Mouse (Mus musculus) heart, adult 2 months (tissue): ENCODE results near the gene Fez2. TPM values are rescaled to one million over a fixed set of nuclear protein-coding genes. Genes with fewer than 3 reads are reported as not detected.

Source experiments
- DNase-seq, 2 experiments: peaks; one replicate each; pipeline ENCODE4 v3.0.0; 2021
- H3K27ac ChIP-seq: fragments of 200-600 bp; 2 replicates; pipeline ENCODE4 v1.8.1; 2022
- H3K27me3 ChIP-seq: fragments of 200-500 bp; 2 replicates; pipeline ENCODE4 v1.6.1; 2012; ENCODE audit warnings: mild to moderate bottlenecking, low read length, inconsistent platforms, mixed read lengths; ENCODE audit not compliant: control insufficient read depth, insufficient read depth
- H3K36me3 ChIP-seq: fragments of 200-500 bp; 2 replicates; pipeline ENCODE4 v1.6.1; 2012; ENCODE audit warnings: low read length, inconsistent platforms; ENCODE audit not compliant: control insufficient read depth, insufficient read depth
- H3K4me1 ChIP-seq: fragments of 200-500 bp; 2 replicates; pipeline ENCODE4 v1.6.1; 2011; ENCODE audit warnings: low read length; ENCODE audit not compliant: control insufficient read depth, insufficient read depth
- H3K4me3 ChIP-seq: fragments of 200-600 bp; 2 replicates; pipeline ENCODE4 v1.8.1; 2022
- H3K79me2 ChIP-seq: fragments of 200-500 bp; replicated peaks from 2 replicates; pipeline ENCODE4 v1.6.1; 2012; ENCODE audit warnings: mild to moderate bottlenecking, inconsistent platforms, low read length, moderate library complexity, mixed read lengths; ENCODE audit not compliant: control insufficient read depth, insufficient read depth
- H3K9ac ChIP-seq: fragments of 200-500 bp; 2 replicates; pipeline ENCODE4 v1.6.1; 2012; ENCODE audit warnings: low read depth, mild to moderate bottlenecking, control low read depth, inconsistent platforms, low read length, mixed read lengths
- CTCF ChIP-seq: fragments of 200-600 bp; IDR thresholded peaks from 2 replicates; pipeline ENCODE4 v1.8.1; 2022; ENCODE audit warnings: antibody characterized with exemption, mild to moderate bottlenecking, moderate library complexity
- EP300 ChIP-seq: fragments of 200-500 bp; IDR thresholded peaks from 2 replicates; pipeline ENCODE4 v1.6.1; 2011; ENCODE audit warnings: low read depth, low read length, control low read depth; ENCODE audit not compliant: insufficient read depth
- POLR2A ChIP-seq: fragments of 200-500 bp; IDR thresholded peaks from 2 replicates; pipeline ENCODE4 v1.6.1; 2011; ENCODE audit warnings: mild to moderate bottlenecking, low read depth, low read length, control low read depth; ENCODE audit not compliant: insufficient read depth
- WGBS: fragments of 180-500 bp; shearing (Covaris S2); methylation state at CpG from one replicate; pipeline ENCODE4 v1.1.7; 2018; 5-methylcytosine and 5-hydroxymethylcytosine counted together
- intact Hi-C: fragments of 180-260 bp; cut with DNase I; formaldehyde crosslinking; loops from one replicate; pipeline ENCODE4 v1.15.1; 2025
- long read RNA-seq: library from polyadenylated mRNA; stranded (forward); transcript quantifications from one replicate; pipeline ENCODE4 v2.0.0, GENCODE M21; 2021
- polyA plus RNA-seq: library from polyadenylated mRNA; depleted of rRNA; stranded (reverse); fragments of >200 nt; gene quantifications from 2 replicates; pipeline ENCODE4 v1.2.3, GENCODE M21; 2012; rRNA removed
- total RNA-seq, 2 experiments: library from RNA; stranded (reverse); gene quantifications; 2 replicates each; pipeline ENCODE4 v1.2.3; 2021

Gene Fez2
- total RNA-seq (10 to 100 TPM; 76.7 to 80.1 TPM), polyA plus RNA-seq (50.4 and 79.4 TPM in 2 replicates)
- long read RNA-seq, transcript Fez2-201 (8 exons, 1,939 nt) = major isoform, 101 of 200 reads
- long read RNA-seq, transcript Fez2-202 (9 exons, 2,041 nt) = minor isoform, 74 of 200 reads
- long read RNA-seq, partial matches to known transcripts = 4 of 200 reads
- long read RNA-seq, other reads (novel, unspliced or antisense) = 21 of 200 reads

DNA sequence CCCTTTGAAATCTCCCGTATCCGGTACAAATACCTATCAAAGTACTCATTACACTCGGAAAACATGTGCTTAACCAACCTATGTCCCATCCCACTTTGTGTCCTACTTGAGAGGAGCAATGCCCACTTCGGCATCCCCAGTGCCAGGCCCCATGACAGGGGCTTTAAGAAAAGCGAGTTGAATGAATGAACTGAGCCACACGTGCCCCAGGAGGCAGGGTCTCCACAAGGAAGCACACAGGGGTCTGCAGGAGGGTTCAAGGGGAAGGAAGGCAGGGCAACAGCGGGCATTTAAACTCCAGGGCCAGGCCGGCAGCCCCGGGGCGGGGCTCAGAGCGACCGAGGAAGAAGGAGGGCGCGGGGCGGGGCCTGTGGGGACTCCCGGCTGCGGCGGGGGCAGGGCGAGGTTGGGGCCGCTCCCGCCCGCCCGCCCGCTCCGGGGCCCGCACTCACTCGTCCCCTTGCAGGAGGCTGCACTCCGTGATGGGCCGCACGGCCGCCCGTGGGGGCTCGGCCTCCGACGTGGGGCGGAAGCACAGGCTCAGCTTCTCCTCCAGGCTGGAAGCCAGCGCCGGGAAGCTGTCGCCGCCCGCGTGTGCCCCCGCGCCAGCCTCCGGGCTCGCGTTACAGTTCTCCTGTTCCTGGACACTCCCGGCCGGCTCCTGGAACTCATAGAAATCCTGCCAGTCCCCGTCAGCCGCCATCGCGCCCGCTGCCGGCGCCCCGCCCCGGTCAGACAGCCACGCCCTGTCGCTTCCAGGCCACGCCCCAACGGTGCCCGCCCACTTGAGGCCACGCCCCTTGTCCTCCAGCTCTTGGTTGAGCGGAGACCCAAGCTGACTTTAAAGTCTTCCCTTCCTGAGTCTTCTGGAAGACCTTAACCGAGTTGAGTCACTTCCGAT lies at the start of gene Fez2:
Gene Fez2, minus strand, starts transcription at position 772 of the 901 bp plus-strand sequence.
- no peak for TF ChIP-seq CTCF
- peak; percentile 72 for TF ChIP-seq POLR2A
- intact Hi-C loops = loop anchor here (1.0 to 5.0 kb wide), 4 partner anchors 17 to 170 kb away; no protein-coding TSS in a partner anchor
- DNase-seq = peak; percentile 95 to 99
- Histone ChIP-seq H3K36me3 (peaks cover 24% of the 10 kb centered on the region), H3K27ac (peak within 1 kb of the TSS; percentile 99), H3K79me2 (peaks cover 4% of the 10 kb centered on the region), H3K4me3 (peak within 1 kb of the TSS; percentile 93), H3K9ac (peak within 1 kb of the TSS; percentile 90), H3K4me1 (peaks cover 9% of the 10 kb centered on the region), H3K27me3 (no peaks in the 10 kb centered on the region)
- WGBS = 2% methylated on average over 49 of the region's 67 CpGs

DNA sequence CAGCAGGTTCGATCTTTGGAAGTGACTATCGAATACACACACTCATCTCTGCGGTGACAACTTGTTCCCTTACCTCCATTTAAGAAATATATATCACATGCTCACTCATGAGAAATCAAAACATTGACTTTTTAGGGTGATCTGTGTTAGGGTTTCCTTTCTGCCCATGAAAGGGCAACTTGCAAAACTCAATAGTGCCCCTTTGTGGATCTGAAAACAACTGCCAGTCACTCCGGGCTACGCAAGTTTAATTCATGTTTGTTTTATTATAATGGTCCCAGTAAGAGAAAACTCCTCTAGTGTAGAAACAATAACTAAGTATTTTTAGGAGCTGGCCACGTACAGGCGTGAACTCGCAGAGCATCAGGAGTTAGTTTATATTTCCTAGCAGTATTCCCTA lies 47.5 kb upstream of the Fez2 start:
- no peaks in the 10 kb centered on the region for H3K4me1 ChIP-seq
- TF ChIP-seq CTCF (peak; percentile 31), EP300 (no peak)
- H3K4me3 ChIP-seq = no peak overlapping the region
- no peaks in the 10 kb centered on the region for H3K36me3 ChIP-seq
- H3K9ac ChIP-seq = no peak overlapping the region
- WGBS = 86% methylated on average over 8 of the region's 8 CpGs
- H3K27ac ChIP-seq = no peak overlapping the region
- no peak for DNase-seq
- H3K27me3 ChIP-seq = no peaks in the 10 kb centered on the region
- intact Hi-C loops = no loop called here
- no peaks in the 10 kb centered on the region for H3K79me2 ChIP-seq

DNA sequence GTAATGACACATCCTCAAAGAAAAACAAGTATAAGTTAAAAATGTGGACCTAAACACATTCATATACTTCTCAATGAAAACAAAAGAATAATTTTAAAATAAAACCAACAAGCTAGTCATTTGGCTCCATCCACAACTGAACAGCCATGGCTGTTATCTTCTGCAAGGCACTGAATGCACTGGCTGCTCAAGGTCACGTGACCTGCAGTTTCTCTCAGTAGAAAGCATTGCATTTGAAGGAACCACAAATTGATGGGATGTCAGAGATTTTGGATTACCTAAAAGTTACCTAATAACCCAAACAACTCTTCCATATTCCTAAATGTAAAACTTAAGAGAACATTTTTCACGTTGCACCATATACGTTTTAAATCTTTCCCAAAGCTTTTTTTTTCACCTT lies 47.1 kb upstream of the Fez2 start:
- H3K9ac ChIP-seq = no peak overlapping the region
- 81% methylated on average over 3 of the region's 3 CpGs for WGBS
- no peaks in the 10 kb centered on the region for H3K27me3 ChIP-seq
- no peak overlapping the region for H3K4me3 ChIP-seq
- TF ChIP-seq CTCF (no peak), EP300 (no peak), POLR2A (no peak)
- no peak overlapping the region for H3K27ac ChIP-seq
- H3K36me3 ChIP-seq = no peaks in the 10 kb centered on the region
- H3K4me1 ChIP-seq = no peaks in the 10 kb centered on the region
- DNase-seq = no peak
- intact Hi-C loops = no loop called here
- no peaks in the 10 kb centered on the region for H3K79me2 ChIP-seq

DNA sequence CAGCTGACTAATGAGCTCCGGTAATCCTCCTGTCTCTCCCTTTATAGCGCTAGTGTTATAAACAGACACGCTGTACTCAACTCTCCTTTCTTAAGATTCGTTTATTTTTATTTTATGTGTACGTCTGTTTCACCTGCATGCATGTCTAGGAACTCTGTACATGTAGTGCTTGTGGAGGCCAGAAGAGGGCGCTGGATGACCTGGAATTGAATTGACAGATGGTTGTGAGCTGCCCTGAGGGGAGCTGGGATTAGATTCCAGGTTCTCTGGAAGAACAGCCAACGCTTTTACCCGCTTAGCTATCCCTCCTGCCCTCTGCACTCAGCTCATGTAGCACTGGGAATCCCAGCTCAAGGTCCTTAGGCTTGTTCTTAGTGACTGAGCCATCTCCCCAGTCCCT lies 42.2 kb upstream of the Fez2 start:
- no peak overlapping the region for H3K4me3 ChIP-seq
- no peak overlapping the region for H3K27ac ChIP-seq
- DNase-seq = no peak
- intact Hi-C loops = no loop called here
- no peaks in the 10 kb centered on the region for H3K36me3 ChIP-seq
- no peaks in the 10 kb centered on the region for H3K79me2 ChIP-seq
- H3K27me3 ChIP-seq = no peaks in the 10 kb centered on the region
- H3K9ac ChIP-seq = no peak overlapping the region
- WGBS = 78% methylated on average over 8 of the region's 8 CpGs
- TF ChIP-seq POLR2A = no peak
- 0 out of 2 replicates have a peak, but pooled peaks have one; percentile 10 for TF ChIP-seq CTCF
- TF ChIP-seq EP300 = no peak
- peaks cover 1% of the 10 kb centered on the region; the same call in 1 of the 2 replicates for H3K4me1 ChIP-seq

DNA sequence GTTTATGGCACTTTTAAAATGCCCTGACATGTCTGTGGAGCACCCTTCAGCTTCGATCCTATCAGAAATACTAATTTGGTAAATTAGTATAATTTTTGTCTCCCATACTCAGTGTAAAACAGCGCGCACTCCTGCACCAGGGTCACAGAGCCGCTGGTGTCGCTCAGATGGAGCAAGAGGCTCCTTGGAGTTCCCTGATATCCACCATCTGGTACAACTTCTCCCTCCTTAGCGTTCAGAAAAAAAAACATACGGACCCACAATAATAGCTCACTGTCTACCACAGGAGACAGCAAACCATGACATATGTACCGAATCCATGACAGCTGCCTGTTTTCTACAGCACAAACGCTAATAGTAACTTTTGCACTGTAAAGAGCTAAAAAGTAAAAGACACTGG lies 37.6 kb upstream of the Fez2 start:
- 65% methylated on average over 9 of the region's 9 CpGs for WGBS
- peaks cover 3% of the 10 kb centered on the region for H3K4me1 ChIP-seq
- no peak overlapping the region for H3K4me3 ChIP-seq
- DNase-seq = no peak
- H3K36me3 ChIP-seq = no peaks in the 10 kb centered on the region
- no peaks in the 10 kb centered on the region for H3K79me2 ChIP-seq
- H3K9ac ChIP-seq = no peak overlapping the region
- TF ChIP-seq POLR2A = no peak
- H3K27ac ChIP-seq = no peak overlapping the region
- intact Hi-C loops = loop anchor here (1.0 to 5.0 kb wide), 2 partner anchors 257 to 403 kb away; no protein-coding TSS in a partner anchor
- H3K27me3 ChIP-seq = no peaks in the 10 kb centered on the region

DNA sequence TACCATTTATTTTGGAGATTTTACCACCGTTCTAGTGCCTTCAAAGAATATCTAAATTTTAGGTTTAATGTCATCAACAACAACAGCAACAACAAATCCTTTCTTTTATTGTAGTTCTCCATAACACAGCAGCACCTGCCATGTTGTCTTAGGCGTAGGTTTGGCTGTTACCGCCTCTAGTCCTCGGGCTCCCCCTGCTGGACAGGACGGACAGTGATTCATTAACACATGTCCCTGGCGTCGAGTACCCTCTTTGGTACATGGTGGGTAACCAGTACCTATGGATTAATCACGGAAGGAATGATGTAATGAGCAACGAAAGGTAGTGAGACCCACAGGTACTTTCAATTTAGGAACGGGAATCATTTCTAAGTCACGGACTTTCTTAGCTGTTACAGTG lies 37.2 kb upstream of the Fez2 start:
- WGBS = 30% methylated on average over 11 of the region's 11 CpGs
- H3K27me3 ChIP-seq = no peaks in the 10 kb centered on the region
- no peak overlapping the region for H3K4me3 ChIP-seq
- intact Hi-C loops = loop anchor here (1.0 to 5.0 kb wide), 2 partner anchors 257 to 403 kb away; no protein-coding TSS in a partner anchor
- H3K9ac ChIP-seq = no peak overlapping the region
- no peaks in the 10 kb centered on the region for H3K79me2 ChIP-seq
- peak; percentile 74 to 83 for DNase-seq
- no peak for TF ChIP-seq POLR2A
- peak; percentile 65; the same call in 1 of the 2 replicates for TF ChIP-seq EP300
- peak; percentile 97 for TF ChIP-seq CTCF
- no peaks in the 10 kb centered on the region for H3K36me3 ChIP-seq
- no peak overlapping the region for H3K27ac ChIP-seq
- H3K4me1 ChIP-seq = peaks cover 3% of the 10 kb centered on the region
